In genomic region chr10:100958371-100958770, GRCm38 (mm10) we compare ENCODE assay signal across 14 mouse cellular contexts.
"Had no signal": no experiment of that assay in that cellular context is flagged by ENCODE, and none has a peak within 500 bp of the region (broad histone marks: within the 10 kb centered on the region; RNA-seq: fewer than 3 reads in every experiment).

No protein-coding gene starts in this region.

- DNase-seq: kidney, adult 2 months; kidney, postnatal 25 days; lung, adult 2 months; lung, postnatal 10 days; lung, postnatal 4 days; thymus, postnatal 25 days had no signal

- H3K27ac ChIP-seq: left cerebral cortex, adult 2 months; limb, embryonic 13.5 days; liver, embryonic 14.5 days; midbrain, embryonic 15.5 days; neural tube, embryonic 12.5 days; stomach, postnatal 0 days had no signal

- H3K9me3 ChIP-seq: limb, embryonic 13.5 days; megakaryocyte, embryonic 14.5 days; midbrain, embryonic 15.5 days; neural tube, embryonic 12.5 days had no signal

- H3K4me2 ChIP-seq: limb, embryonic 13.5 days; midbrain, embryonic 11.5 days; midbrain, embryonic 15.5 days; neural tube, embryonic 12.5 days had no signal

- H3K9ac ChIP-seq: limb, embryonic 13.5 days; liver, embryonic 14.5 days; midbrain, embryonic 15.5 days; neural tube, embryonic 12.5 days had no signal

- H3K4me3 ChIP-seq: left cerebral cortex, adult 2 months; limb, embryonic 13.5 days; megakaryocyte, embryonic 14.5 days; midbrain, embryonic 15.5 days; neural tube, embryonic 12.5 days had no signal

- H3K36me3 ChIP-seq: limb, embryonic 13.5 days; midbrain, embryonic 15.5 days; neural tube, embryonic 12.5 days had no signal

- H3K4me1 ChIP-seq: limb, embryonic 13.5 days; megakaryocyte, embryonic 14.5 days; midbrain, embryonic 15.5 days; neural tube, embryonic 12.5 days had no signal

- ATAC-seq: midbrain, embryonic 15.5 days had no signal

- H3K27me3 ChIP-seq: limb, embryonic 13.5 days; megakaryocyte, embryonic 14.5 days; midbrain, embryonic 15.5 days; neural tube, embryonic 12.5 days had no signal
